Mouse (Mus musculus): ENCODE data around the gene Ptprr. TPM values are rescaled to one million over a fixed set of nuclear protein-coding genes. Genes with fewer than 3 reads are reported as not detected.
A peak's percentile ranks its signal among the peaks of the same experiment; 100 is the strongest.

The Ptprr gene
- polyA plus RNA-seq, 1 experiment from 2014 or later, result 0.36 TPM

DNA sequence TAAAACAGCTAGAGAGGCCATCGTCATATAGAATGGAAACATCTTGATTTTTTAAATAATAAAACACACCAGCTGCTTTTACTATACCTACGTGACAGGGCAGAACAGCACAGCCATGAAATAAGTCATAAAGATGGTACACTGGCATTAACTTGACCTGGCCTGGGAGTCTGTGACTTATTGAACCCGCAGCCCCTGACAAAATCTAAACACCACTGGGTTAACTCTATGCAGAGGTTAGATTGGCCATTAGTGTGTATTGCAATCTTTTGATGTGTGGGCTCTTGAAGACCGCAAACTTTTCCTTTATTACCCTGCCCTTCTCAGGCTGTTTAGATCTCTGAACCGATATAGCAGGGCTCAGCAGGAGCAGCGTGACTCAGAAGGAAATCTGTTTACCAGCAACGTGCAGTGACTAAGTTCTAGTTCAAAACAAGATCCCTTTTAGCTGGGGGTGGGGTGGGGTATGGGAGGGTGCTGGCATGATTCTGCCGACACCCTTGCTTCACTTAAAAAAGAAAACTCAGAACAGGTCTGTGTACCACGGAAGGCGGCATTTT, 157.4 kb downstream of the Ptprr start:
- 0 out of 2 replicates have a peak, but pooled peaks cover 4% of the 10 kb centered on the region for H3K4me1 ChIP-seq
- 48% methylated on average over 10 of the region's 10 CpGs for WGBS
- H3K27ac ChIP-seq, result no peak overlapping the region
- no peaks in the 10 kb centered on the region for H3K9me3 ChIP-seq
- ATAC-seq (ENCODE audit: borderline replicate concordance, extremely low read depth, low FRiP score, low TSS enrichment), result no peak
- H3K4me3 ChIP-seq, result no peak overlapping the region
- no peak overlapping the region for H3K9ac ChIP-seq
- H3K4me2 ChIP-seq, result no peak overlapping the region
- H3K27me3 ChIP-seq, result peaks cover 5% of the 10 kb centered on the region; the same call in 1 of the 2 replicates
- no peaks in the 10 kb centered on the region for H3K36me3 ChIP-seq

DNA sequence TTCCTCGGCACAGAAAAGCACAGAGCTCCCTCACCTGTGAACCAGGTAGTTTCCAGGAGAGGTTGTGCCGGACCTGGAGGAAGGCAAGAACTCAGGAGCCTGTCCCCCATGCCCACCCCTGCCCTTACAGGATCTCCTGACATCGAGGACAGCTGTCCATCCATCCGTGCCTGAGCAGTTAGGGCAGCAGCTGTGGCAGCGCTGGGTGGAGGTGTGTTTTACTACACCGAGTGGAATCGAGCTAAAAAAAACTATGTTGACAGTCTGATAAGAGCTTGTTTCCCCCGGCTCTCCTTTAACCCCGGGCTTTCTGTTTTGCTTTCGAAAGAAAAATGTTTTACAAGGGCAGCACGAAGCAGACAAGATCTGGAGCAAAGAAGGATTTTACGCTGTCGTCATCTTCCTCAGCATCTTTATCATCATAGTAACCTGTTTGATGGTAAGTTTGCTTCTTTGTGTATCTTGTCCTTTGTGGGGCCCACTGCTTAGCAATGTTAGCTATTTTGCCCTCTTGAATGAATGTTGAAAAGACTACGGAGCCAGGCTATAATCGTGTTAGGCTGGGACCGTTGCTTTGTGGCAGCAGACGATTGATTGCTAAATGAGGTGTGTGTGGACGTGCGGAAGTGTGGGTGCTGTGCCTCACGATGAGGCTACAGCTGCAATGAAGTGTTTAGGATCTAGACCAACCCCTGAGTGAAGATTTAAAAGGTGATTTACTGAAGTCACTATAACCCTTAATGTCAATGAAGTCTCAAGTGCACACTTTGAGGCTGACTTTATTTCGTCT, 159.6 kb downstream of the Ptprr start:
- peaks cover 5% of the 10 kb centered on the region; the same call in 1 of the 2 replicates for H3K27me3 ChIP-seq
- WGBS, result 5% methylated on average over 21 of the region's 21 CpGs
- no peaks in the 10 kb centered on the region for H3K9me3 ChIP-seq
- H3K4me1 ChIP-seq, result 0 out of 2 replicates have a peak, but pooled peaks cover 4% of the 10 kb centered on the region
- no peak overlapping the region for H3K27ac ChIP-seq
- H3K4me2 ChIP-seq, result peak overlapping the region; percentile 55
- H3K9ac ChIP-seq, result no peak overlapping the region
- no peak for ATAC-seq (ENCODE audit: borderline replicate concordance, extremely low read depth, low FRiP score, low TSS enrichment)
- H3K4me3 ChIP-seq, result peak overlapping the region; percentile 27
- no peaks in the 10 kb centered on the region for H3K36me3 ChIP-seq

DNA sequence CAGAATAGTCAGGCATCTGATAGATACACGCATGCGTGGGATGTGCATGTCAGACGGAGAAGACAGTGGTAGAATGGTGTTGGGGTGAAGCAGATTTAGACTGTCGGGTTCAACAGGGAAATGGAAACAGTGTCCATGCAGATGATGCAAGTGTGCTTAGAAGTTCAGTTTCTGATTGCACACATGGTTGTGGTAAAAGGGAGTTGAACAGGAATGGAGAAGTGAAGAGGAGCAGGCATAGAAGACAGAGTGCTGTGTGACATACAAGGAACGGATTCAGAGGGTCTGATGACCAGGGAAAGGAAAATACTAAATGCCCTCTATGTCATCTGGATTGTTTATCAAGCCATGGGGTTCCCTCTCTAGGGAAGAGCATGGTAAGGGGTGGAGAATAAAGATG, 163.2 kb downstream of the Ptprr start:
- Histone ChIP-seq H3K4me1 (0 out of 2 replicates have a peak, but pooled peaks cover 4% of the 10 kb centered on the region), H3K4me2 (no peak overlapping the region), H3K9me3 (no peaks in the 10 kb centered on the region), H3K27ac (no peak overlapping the region), H3K36me3 (no peaks in the 10 kb centered on the region), H3K9ac (no peak overlapping the region), H3K4me3 (no peak overlapping the region), H3K27me3 (peaks cover 5% of the 10 kb centered on the region; the same call in 1 of the 2 replicates)
- 77% methylated on average over 5 of the region's 5 CpGs for WGBS
- no peak for ATAC-seq (ENCODE audit: borderline replicate concordance, extremely low read depth, low FRiP score, low TSS enrichment)

DNA sequence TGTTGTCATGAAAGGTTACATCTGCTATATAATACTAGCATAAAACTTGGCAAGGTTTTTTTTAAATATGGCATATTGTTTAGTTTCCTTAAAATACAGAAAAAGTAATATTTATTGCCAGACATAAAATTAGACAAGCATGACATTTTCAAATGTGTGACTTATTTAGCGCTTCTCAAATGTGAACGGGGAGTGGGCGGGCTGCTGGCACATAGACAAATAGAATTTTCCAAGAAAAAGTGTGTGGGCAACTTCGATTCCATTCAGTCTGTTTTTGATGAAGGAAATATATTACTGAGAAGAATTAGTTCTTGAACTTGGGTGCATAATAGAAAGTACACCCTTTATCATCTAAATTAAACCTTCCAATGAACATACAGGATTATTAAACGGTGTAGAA, 164.2 kb downstream of the Ptprr start:
- no peak for ATAC-seq (ENCODE audit: borderline replicate concordance, extremely low read depth, low FRiP score, low TSS enrichment)
- Histone ChIP-seq H3K36me3 (no peaks in the 10 kb centered on the region), H3K4me3 (no peak overlapping the region), H3K4me2 (no peak overlapping the region), H3K27me3 (no peaks in the 10 kb centered on the region), H3K27ac (no peak overlapping the region), H3K4me1 (0 out of 2 replicates have a peak, but pooled peaks cover 4% of the 10 kb centered on the region), H3K9ac (no peak overlapping the region), H3K9me3 (no peaks in the 10 kb centered on the region)
- WGBS, result 78% methylated on average over 5 of the region's 5 CpGs

DNA sequence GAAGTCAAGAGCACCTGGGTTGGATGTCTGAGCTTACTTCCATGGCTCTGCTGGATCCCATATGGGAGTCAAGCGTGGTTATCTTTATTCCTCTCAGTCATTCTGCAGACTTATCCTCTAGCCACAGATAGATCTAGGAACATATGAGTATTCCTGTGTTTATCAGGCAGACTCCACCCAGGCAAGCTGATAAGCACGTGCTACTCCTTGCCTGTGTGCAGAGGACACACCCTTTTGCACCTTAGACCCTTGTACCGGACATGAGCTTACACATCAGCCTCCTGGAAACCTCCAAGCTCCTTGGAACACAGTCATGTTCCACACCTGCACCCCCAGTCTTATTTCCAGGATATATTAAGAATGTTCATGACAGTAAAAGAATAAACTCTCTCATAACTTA, 165.2 kb downstream of the Ptprr start:
- H3K4me2 ChIP-seq, result no peak overlapping the region
- no peak overlapping the region for H3K4me3 ChIP-seq
- WGBS, result 54% methylated on average over 3 of the region's 3 CpGs
- H3K27me3 ChIP-seq, result no peaks in the 10 kb centered on the region
- no peaks in the 10 kb centered on the region for H3K4me1 ChIP-seq
- H3K9me3 ChIP-seq, result no peaks in the 10 kb centered on the region
- no peak for ATAC-seq (ENCODE audit: borderline replicate concordance, extremely low read depth, low FRiP score, low TSS enrichment)
- no peak overlapping the region for H3K9ac ChIP-seq
- no peak overlapping the region for H3K27ac ChIP-seq
- no peaks in the 10 kb centered on the region for H3K36me3 ChIP-seq

DNA sequence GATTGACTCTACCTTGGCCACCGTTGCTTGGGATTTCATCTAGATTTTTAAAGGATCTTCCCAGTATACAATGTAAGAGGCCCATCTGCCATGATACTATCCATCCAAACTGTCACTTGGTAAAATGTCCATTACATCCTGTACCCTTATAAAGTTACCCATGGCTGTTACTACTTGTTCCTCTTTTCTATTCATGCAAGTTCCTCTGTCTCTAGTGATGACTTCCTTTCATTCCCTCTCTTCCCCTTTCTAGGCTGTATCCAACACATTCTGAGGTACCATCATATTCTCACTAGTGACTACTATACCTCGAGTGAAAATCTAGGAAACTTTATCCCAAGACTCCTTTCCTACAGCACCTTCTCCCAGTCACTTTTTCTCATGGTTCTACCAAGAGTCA, 173.7 kb downstream of the Ptprr start:
- H3K36me3 ChIP-seq, result no peaks in the 10 kb centered on the region
- no peak for ATAC-seq (ENCODE audit: borderline replicate concordance, extremely low read depth, low FRiP score, low TSS enrichment)
- no peak overlapping the region for H3K4me2 ChIP-seq
- H3K4me3 ChIP-seq, result no peak overlapping the region
- no peaks in the 10 kb centered on the region for H3K27me3 ChIP-seq
- no peak overlapping the region for H3K9ac ChIP-seq
- H3K4me1 ChIP-seq, result no peaks in the 10 kb centered on the region
- no peak overlapping the region for H3K27ac ChIP-seq
- no peaks in the 10 kb centered on the region for H3K9me3 ChIP-seq
- 68% methylated on average over 2 of the region's 2 CpGs for WGBS

DNA sequence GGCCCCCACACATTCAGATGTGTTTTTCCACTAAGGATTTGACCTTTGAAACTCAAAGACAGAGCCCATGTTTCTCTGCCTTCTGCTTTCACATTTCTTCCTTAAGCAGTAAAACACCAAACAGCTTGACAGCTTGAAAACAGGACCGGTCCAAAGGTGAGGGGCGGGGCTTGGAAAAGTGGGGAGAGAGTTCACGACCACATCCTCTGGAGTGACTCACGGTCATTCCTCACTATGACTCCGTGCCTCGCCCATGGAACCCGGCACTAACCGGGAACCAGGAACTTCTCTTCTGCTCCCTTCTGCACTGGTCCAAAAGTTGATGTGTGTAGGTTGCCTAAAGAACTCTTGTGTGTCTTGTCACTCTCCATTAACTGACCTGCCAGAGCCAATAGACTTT, 174.3 kb downstream of the Ptprr start:
- Histone ChIP-seq H3K4me2 (no peak overlapping the region), H3K27ac (no peak overlapping the region), H3K4me3 (no peak overlapping the region), H3K9me3 (no peaks in the 10 kb centered on the region), H3K27me3 (no peaks in the 10 kb centered on the region), H3K36me3 (no peaks in the 10 kb centered on the region), H3K4me1 (peaks cover 3% of the 10 kb centered on the region; the same call in 1 of the 2 replicates), H3K9ac (no peak overlapping the region)
- ATAC-seq (ENCODE audit: borderline replicate concordance, extremely low read depth, low FRiP score, low TSS enrichment), result no peak
- 77% methylated on average over 8 of the region's 8 CpGs for WGBS

DNA sequence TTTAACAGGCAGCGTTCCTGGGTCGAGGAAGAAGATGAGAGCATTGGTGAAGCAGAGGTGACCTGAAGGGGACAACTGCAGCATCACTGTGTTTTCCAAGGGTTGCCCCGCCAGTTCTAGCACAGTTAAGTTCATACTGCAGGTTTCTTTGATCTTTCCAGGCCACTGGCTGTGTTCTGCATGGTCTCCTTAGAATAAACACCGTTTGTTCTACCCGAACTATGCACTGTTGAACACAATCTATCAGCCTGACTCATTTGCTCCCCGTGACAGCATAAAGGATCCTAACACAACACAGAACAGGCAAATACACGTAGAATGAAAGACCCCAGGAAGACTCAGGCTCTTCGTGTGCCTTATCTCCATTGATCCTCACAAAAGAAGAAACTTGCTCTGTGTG, 176.4 kb downstream of the Ptprr start:
- no peak overlapping the region for H3K4me3 ChIP-seq
- WGBS, result 50% methylated on average over 8 of the region's 8 CpGs
- H3K9me3 ChIP-seq, result no peaks in the 10 kb centered on the region
- no peak overlapping the region for H3K4me2 ChIP-seq
- no peak overlapping the region for H3K9ac ChIP-seq
- peaks cover 3% of the 10 kb centered on the region; the same call in 1 of the 2 replicates for H3K4me1 ChIP-seq
- H3K27ac ChIP-seq, result no peak overlapping the region
- no peak for ATAC-seq (ENCODE audit: borderline replicate concordance, extremely low read depth, low FRiP score, low TSS enrichment)
- H3K27me3 ChIP-seq, result no peaks in the 10 kb centered on the region
- H3K36me3 ChIP-seq, result no peaks in the 10 kb centered on the region

DNA sequence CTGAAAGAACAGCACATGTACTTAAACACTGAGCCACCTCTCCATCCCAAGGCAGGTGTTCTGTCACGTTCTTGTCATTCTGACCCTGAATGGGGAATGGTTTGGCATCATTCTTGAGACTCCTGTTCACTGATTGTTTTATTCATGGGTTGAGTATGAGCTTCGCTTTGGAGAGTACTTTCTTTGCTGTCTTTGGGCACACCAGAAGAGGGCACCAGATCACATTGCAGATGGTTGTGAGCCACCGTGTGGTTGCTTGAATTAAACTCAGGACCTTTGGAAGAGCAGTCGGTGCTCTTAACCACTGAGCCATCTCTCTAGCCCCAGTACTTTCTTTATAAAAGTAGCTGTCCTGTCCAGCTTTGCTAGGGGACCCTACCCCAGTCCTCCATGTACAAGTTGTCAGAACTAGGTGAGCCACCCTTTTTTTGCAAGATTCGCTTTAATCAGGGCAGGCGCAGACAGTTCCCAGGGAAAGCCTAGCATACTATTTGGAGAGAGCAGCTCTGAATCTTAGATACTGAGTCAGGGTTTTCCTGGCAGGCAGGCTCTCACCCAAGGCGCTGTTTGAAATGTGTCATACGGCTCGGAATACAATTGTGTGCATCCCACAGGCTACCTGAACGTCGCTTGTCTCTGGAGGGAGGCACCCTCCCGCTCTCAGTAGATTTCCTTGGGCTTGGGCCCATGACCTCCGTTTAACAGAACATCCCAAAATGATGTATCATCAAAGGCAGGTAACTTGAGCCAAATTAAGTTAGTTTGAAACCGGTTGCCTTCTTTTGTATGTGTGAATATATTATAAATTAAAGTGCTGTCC, 178.8 kb downstream of the Ptprr start:
- Histone ChIP-seq H3K27me3 (no peaks in the 10 kb centered on the region), H3K9ac (no peak overlapping the region), H3K4me2 (no peak overlapping the region), H3K36me3 (no peaks in the 10 kb centered on the region), H3K4me1 (peaks cover 3% of the 10 kb centered on the region; the same call in 1 of the 2 replicates), H3K9me3 (no peaks in the 10 kb centered on the region), H3K27ac (no peak overlapping the region), H3K4me3 (no peak overlapping the region)
- no peak for ATAC-seq (ENCODE audit: borderline replicate concordance, extremely low read depth, low FRiP score, low TSS enrichment)
- WGBS, result 22% methylated on average over 14 of the region's 14 CpGs

DNA sequence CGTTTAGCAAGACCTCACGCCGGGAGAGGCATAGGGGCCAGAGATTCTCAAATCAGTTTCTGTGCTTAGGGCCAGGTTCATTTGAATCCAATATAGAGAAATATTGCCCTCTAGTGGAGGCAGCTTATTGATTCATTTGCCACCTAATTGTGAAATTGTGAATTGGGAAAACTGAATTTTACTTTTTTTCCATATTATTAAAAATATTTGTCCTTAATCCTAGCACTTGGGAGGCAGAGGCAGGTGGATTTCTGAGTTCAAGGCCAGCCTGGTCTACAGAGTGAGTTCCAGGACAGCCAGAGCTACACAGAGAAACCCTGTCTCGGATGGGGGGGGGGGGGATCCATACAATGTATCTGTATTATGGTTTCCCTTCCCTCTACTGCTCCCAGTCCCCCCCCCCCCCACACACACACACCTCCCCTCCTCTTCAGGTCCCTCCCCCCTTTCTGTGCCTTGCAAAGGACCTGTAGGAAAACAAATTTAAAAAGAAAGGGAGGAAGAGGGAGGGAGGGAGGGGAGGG, 179.5 kb downstream of the Ptprr start:
- no peak for ATAC-seq (ENCODE audit: borderline replicate concordance, extremely low read depth, low FRiP score, low TSS enrichment)
- Histone ChIP-seq H3K4me1 (peaks cover 3% of the 10 kb centered on the region; the same call in 1 of the 2 replicates), H3K9ac (no peak overlapping the region), H3K27ac (no peak overlapping the region), H3K36me3 (no peaks in the 10 kb centered on the region), H3K4me2 (no peak overlapping the region), H3K27me3 (no peaks in the 10 kb centered on the region), H3K4me3 (no peak overlapping the region), H3K9me3 (no peaks in the 10 kb centered on the region)
- 22% methylated on average over 4 of the region's 4 CpGs for WGBS

DNA sequence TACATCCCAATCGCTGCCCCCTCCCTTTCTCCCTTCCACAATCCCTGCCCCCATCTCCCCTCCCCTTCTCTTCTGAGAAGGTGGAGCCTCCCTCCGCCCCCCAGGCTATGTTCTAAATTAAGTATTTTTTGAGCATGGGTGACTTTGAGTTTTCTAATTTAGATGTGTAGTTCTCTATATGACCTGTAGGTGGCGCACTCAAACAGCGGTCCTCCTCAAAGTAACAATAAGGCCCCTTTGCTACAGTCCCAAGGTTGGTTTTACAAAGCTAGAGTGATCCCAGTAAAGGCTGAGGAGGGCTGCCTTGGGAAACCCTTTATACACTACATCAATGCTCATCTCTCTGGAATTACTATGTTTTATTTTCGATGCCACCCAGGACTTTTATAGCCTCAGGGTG, 181.0 kb downstream of the Ptprr start:
- Histone ChIP-seq H3K9me3 (no peaks in the 10 kb centered on the region), H3K27ac (no peak overlapping the region), H3K4me2 (no peak overlapping the region), H3K4me1 (peaks cover 3% of the 10 kb centered on the region; the same call in 1 of the 2 replicates), H3K27me3 (no peaks in the 10 kb centered on the region), H3K9ac (no peak overlapping the region), H3K4me3 (no peak overlapping the region), H3K36me3 (no peaks in the 10 kb centered on the region)
- 25% methylated on average over 5 of the region's 5 CpGs for WGBS
- ATAC-seq (ENCODE audit: borderline replicate concordance, extremely low read depth, low FRiP score, low TSS enrichment), result no peak
